Mouse (Mus musculus): Measurements from ENCODE around the gene Fam120b. TPM values are rescaled to one million over a fixed set of nuclear protein-coding genes. Genes with fewer than 3 reads are reported as not detected.

The Fam120b gene
- polyA plus RNA-seq (2015; fragmentation: Nextera tagmentation; extraction: Ambion mirVana): 31.1 and 35.9 TPM in 2 replicates

DNA sequence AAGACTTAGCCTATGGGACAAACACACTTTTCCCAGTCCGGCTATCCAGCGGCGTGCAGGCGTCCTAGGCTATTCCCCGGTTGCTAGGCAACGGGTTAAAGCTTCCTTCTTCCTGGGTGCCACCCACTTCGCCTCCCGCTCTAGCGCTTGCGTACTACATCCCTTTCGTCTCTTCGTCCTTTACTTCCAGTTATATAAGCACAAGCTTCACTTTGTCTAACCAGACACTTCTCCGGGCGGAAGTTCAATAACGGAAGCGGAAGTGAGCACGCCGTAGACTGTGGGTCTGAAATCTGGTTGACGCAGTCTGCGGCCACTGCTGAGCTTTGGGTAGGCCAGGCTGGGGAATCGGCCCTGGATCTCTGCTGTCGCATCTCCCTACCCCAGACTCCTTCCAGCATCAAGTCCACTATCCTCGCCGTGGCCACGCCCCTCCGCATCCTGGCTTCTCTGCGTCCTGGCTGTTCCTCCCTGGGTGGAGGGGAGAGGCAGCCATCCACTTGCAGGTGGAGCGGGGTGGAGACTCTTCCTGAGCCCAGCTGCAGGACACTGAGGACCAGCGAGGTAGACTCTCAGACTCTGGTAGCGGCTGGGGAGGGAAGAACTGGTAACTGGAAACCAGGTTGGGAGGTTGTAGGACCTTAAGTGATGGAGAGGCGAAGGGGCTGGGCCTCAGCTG, at the start of gene Fam120b:
Fam120b (plus strand) TSS at position 206 of the 679 bp plus-strand sequence.
- peaks cover 9% of the 10 kb centered on the region; the same call in 1 of the 2 replicates for H3K27me3 ChIP-seq
- peak; percentile 93 for ATAC-seq (ENCODE audit: insufficient number of reproducible peaks, insufficient read depth, low FRiP score, low TSS enrichment, low read depth)
- WGBS: 1% methylated on average over 31 of the region's 31 CpGs
- peak within 1 kb of the TSS; percentile 88 for H3K4me2 ChIP-seq
- H3K4me3 ChIP-seq: peak within 1 kb of the TSS; percentile 92
- no peaks in the 10 kb centered on the region for H3K9me3 ChIP-seq
- peak within 1 kb of the TSS; percentile 91 for H3K27ac ChIP-seq
- H3K9ac ChIP-seq: peak within 1 kb of the TSS; percentile 92
- peaks cover 22% of the 10 kb centered on the region for H3K4me1 ChIP-seq
- no peaks in the 10 kb centered on the region for H3K36me3 ChIP-seq

- Histone ChIP-seq H3K9ac (no peak overlapping the region), H3K4me3 (no peak overlapping the region), H3K27me3 (no peaks in the 10 kb centered on the region), H3K4me2 (no peak overlapping the region), H3K4me1 (peaks cover 9% of the 10 kb centered on the region), H3K9me3 (no peaks in the 10 kb centered on the region), H3K27ac (no peak overlapping the region), H3K36me3 (no peaks in the 10 kb centered on the region)
- WGBS: 63% methylated on average over 2 of the region's 2 CpGs
- no peak for ATAC-seq (ENCODE audit: insufficient number of reproducible peaks, insufficient read depth, low FRiP score, low TSS enrichment, low read depth)
Measured at GRCm38 (mm10) chr17:15350152-15350551, 45.9 kb upstream of the Fam120b start.

- H3K36me3 ChIP-seq: no peaks in the 10 kb centered on the region
- H3K9me3 ChIP-seq: no peaks in the 10 kb centered on the region
- H3K4me3 ChIP-seq: no peak overlapping the region
- H3K4me2 ChIP-seq: no peak overlapping the region
- no peak for ATAC-seq (ENCODE audit: insufficient number of reproducible peaks, insufficient read depth, low FRiP score, low TSS enrichment, low read depth)
- H3K9ac ChIP-seq: no peak overlapping the region
- H3K27ac ChIP-seq: no peak overlapping the region
- H3K27me3 ChIP-seq: no peaks in the 10 kb centered on the region
- 57% methylated on average over 10 of the region's 10 CpGs for WGBS
- H3K4me1 ChIP-seq: peaks cover 9% of the 10 kb centered on the region
Measured at GRCm38 (mm10) chr17:15352869-15353610, 43.0 kb upstream of the Fam120b start.

- H3K36me3 ChIP-seq: no peaks in the 10 kb centered on the region
- ATAC-seq (ENCODE audit: insufficient number of reproducible peaks, insufficient read depth, low FRiP score, low TSS enrichment, low read depth): no peak
- 84% methylated on average over 2 of the region's 2 CpGs for WGBS
Measured at GRCm38 (mm10) chr17:15354006-15354405, 42.0 kb upstream of the Fam120b start.

DNA sequence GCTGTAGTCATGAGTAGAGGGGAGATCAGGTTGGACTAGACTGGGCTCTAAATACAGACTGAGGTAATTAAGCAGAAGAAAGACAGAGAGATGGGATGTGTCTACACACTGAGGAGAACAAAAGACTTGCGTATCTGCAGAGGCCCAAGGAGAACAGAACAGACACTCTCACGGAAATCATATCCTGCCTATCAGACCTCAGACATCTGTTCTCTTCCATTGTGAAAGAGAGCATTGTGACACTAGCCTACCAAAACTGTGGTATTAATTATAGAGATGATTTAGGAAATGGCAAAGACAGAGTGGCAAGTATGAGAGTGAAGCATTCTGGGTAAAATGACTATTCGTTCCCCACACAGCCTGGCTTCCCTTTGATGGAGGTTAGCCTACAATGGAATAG, 40.9 kb upstream of the Fam120b start:
- no peaks in the 10 kb centered on the region for H3K36me3 ChIP-seq
- H3K4me1 ChIP-seq: peaks cover 9% of the 10 kb centered on the region
- H3K27ac ChIP-seq: no peak overlapping the region
- ATAC-seq (ENCODE audit: insufficient number of reproducible peaks, insufficient read depth, low FRiP score, low TSS enrichment, low read depth): no peak
- no peaks in the 10 kb centered on the region for H3K27me3 ChIP-seq
- no peak overlapping the region for H3K4me3 ChIP-seq
- no peaks in the 10 kb centered on the region for H3K9me3 ChIP-seq
- no peak overlapping the region for H3K4me2 ChIP-seq
- WGBS: 83% methylated on average over 3 of the region's 3 CpGs
- no peak overlapping the region for H3K9ac ChIP-seq

More at GRCm38 (mm10) chr17:15354006-15354405, 42.0 kb upstream of the Fam120b start:
- no peak overlapping the region for H3K9ac ChIP-seq
- no peaks in the 10 kb centered on the region for H3K27me3 ChIP-seq
- peaks cover 9% of the 10 kb centered on the region for H3K4me1 ChIP-seq
- no peaks in the 10 kb centered on the region for H3K9me3 ChIP-seq
- no peak overlapping the region for H3K4me2 ChIP-seq
- no peak overlapping the region for H3K4me3 ChIP-seq
- H3K27ac ChIP-seq: no peak overlapping the region

DNA sequence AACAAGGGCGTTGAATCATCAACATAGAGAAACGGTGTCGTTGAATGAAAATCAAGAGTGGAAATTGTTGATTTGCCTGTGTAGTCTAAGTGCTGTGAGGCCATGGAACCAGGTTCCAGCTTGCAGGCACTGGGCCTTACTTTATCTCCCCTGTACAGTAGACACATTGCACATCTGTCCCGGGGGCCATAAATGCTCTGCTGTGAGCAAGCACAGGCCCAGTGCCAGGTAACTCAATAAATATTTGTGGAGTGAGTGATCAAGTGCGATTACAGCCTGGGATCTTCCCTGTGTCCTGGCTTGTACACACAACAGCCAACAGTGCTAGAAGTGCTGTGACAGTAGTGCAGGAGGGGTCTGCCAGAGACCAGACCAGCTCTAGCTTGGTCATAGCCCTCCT, 39.5 kb upstream of the Fam120b start:
- Histone ChIP-seq H3K4me2 (no peak overlapping the region), H3K36me3 (no peaks in the 10 kb centered on the region), H3K9me3 (no peaks in the 10 kb centered on the region), H3K4me3 (no peak overlapping the region), H3K27ac (no peak overlapping the region), H3K9ac (no peak overlapping the region), H3K27me3 (no peaks in the 10 kb centered on the region), H3K4me1 (peaks cover 9% of the 10 kb centered on the region)
- WGBS: 92% methylated on average over 5 of the region's 5 CpGs
- ATAC-seq (ENCODE audit: insufficient number of reproducible peaks, insufficient read depth, low FRiP score, low TSS enrichment, low read depth): no peak

DNA sequence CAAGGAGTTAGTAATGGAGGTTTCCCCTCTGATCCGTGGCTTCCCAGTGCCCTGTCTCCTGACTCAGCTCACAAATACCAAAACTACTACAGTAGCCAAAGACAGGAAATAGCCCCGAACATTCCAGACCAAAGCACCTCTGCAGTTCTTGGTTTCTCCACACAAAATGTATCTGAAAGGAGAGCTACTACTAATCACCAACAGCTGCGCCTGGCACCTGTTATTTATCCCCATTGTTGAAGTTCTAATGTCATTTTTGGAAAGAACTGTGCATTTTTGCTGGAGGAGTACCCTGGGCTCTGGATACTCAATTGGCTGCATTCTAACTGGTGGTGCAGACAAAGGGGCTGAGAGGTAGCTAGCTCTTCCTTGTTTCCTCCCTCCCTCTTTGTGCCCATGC, 38.9 kb upstream of the Fam120b start:
- H3K4me3 ChIP-seq: no peak overlapping the region
- ATAC-seq (ENCODE audit: insufficient number of reproducible peaks, insufficient read depth, low FRiP score, low TSS enrichment, low read depth): no peak
- 66% methylated on average over 3 of the region's 3 CpGs for WGBS
- H3K9ac ChIP-seq: no peak overlapping the region
- H3K36me3 ChIP-seq: no peaks in the 10 kb centered on the region
- no peak overlapping the region for H3K4me2 ChIP-seq
- H3K27me3 ChIP-seq: no peaks in the 10 kb centered on the region
- H3K27ac ChIP-seq: no peak overlapping the region
- H3K4me1 ChIP-seq: peaks cover 9% of the 10 kb centered on the region
- H3K9me3 ChIP-seq: no peaks in the 10 kb centered on the region

DNA sequence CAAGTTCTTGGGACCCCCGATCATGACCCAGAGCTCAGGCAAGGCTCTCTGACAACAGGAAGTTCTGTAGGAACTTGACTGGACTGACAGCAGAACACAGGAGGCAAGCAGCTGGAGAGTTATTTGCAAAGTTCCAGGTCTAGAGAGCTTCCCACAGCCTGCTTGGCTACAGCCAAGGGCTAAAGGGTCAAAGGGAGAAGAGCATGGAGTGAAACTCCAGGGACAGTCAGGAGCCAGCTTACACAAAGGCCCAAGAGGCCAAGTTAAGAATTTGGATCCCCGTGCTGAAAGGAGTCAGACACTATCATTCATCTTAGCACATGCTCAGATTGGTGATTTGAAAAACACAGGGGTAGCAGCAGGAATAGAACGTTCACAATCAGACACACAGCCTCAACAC, 32.3 kb upstream of the Fam120b start:
- ATAC-seq (ENCODE audit: insufficient number of reproducible peaks, insufficient read depth, low FRiP score, low TSS enrichment, low read depth): no peak
- 72% methylated on average over 3 of the region's 3 CpGs for WGBS

DNA sequence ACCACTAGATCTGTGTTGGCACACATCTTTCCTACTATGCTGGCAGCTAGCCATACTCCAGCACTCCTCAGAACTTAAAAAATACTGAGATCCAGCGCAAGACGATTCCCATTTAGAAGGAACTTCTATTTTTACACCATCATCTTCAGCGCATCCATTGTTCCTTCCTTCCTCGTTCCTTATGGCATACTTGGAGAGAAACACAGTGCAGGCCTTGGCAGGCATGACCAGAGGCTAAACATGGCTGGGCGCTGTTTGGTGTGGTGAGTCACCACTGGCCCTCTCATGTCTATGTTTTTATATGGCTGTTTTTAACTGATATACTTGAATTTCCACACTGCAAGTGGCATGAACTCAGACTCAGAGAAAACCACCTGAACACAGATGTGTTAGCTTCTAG, 30.4 kb upstream of the Fam120b start:
- 74% methylated on average over 5 of the region's 5 CpGs for WGBS
- peaks cover 11% of the 10 kb centered on the region for H3K27me3 ChIP-seq
- no peaks in the 10 kb centered on the region for H3K4me1 ChIP-seq
- H3K9ac ChIP-seq: no peak overlapping the region
- no peak overlapping the region for H3K4me2 ChIP-seq
- ATAC-seq (ENCODE audit: insufficient number of reproducible peaks, insufficient read depth, low FRiP score, low TSS enrichment, low read depth): no peak
- no peak overlapping the region for H3K4me3 ChIP-seq
- no peaks in the 10 kb centered on the region for H3K9me3 ChIP-seq
- H3K27ac ChIP-seq: no peak overlapping the region
- no peaks in the 10 kb centered on the region for H3K36me3 ChIP-seq

More for the DNA sequence above, 32.3 kb upstream of the Fam120b start:
- H3K4me2 ChIP-seq: no peak overlapping the region
- no peaks in the 10 kb centered on the region for H3K27me3 ChIP-seq
- H3K27ac ChIP-seq: no peak overlapping the region
- no peak overlapping the region for H3K9ac ChIP-seq
- no peak overlapping the region for H3K4me3 ChIP-seq
- H3K36me3 ChIP-seq: no peaks in the 10 kb centered on the region
- no peaks in the 10 kb centered on the region for H3K9me3 ChIP-seq
- no peaks in the 10 kb centered on the region for H3K4me1 ChIP-seq

DNA sequence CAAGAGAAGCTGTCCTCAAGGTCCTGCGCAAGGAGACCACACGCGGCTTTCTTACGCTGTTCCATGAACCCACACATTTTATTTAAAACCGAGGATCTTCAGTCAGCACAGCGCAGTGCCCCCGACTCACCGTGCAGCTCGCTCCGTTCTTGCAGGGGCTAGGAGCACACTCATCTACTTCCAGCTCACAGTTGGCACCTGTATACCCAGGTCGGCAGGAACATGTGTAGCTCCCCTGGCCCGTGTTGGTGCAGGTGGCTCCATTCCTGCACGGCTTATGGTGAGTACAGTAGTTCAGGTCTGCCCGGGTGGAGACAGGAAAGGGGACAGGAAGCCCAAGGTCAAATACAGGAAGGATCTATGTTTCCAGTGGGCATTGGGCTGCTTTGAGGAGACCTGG, 25.6 kb upstream of the Fam120b start:
- no peak overlapping the region for H3K9ac ChIP-seq
- H3K9me3 ChIP-seq: no peaks in the 10 kb centered on the region
- peaks cover 11% of the 10 kb centered on the region for H3K4me1 ChIP-seq
- H3K36me3 ChIP-seq: no peaks in the 10 kb centered on the region
- 90% methylated on average over 14 of the region's 14 CpGs for WGBS
- peaks cover 53% of the 10 kb centered on the region for H3K27me3 ChIP-seq
- H3K4me2 ChIP-seq: no peak overlapping the region
- no peak overlapping the region for H3K4me3 ChIP-seq
- no peak for ATAC-seq (ENCODE audit: insufficient number of reproducible peaks, insufficient read depth, low FRiP score, low TSS enrichment, low read depth)
- no peak overlapping the region for H3K27ac ChIP-seq

DNA sequence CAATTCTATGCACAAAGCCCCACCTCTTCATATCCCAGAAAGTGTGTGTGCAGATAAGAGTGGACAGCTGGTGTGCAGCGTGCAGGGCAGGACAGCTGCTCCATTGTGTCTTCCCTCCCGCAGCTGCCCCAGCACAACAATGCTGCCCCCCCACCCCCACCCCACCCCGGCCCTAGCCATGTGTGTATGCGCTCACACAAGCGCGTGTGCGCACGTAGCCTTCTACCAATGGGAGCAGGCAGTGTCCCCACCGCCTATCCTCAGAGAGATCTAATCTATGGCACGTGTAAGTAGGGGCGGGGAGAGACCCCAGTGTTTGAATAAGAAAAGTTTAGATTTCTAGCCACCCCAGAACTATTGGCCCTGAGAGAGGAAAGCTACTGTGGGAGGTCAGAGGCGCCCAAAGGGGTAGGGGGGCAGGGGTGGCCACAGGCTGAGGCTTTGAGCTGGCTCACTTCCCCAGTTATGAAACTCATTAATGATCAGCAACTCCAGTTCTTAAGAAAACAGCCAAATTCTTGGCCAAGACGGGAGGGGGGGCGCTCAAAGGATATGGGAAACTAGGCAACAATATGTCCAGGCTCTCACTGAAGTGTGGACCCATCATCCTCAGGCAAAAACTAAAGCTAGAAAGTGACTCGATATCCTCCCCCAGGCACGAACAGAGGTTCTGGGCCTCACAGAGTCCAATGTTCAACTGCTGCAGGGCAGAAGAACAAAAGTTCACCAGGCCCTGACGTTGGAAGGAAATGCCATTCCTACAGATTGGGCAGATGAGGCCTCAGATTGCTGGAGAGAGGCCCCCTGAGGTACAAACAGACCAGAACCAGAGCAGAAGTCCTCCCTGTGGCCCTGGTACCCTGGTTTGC, 23.8 kb upstream of the Fam120b start:
- H3K4me2 ChIP-seq: no peak overlapping the region
- peaks cover 24% of the 10 kb centered on the region for H3K4me1 ChIP-seq
- H3K9ac ChIP-seq: no peak overlapping the region
- no peak; the same call in 1 of the 2 replicates for ATAC-seq (ENCODE audit: insufficient number of reproducible peaks, insufficient read depth, low FRiP score, low TSS enrichment, low read depth)
- H3K9me3 ChIP-seq: no peaks in the 10 kb centered on the region
- peaks cover 69% of the 10 kb centered on the region for H3K27me3 ChIP-seq
- 47% methylated on average over 17 of the region's 17 CpGs for WGBS
- no peak overlapping the region for H3K27ac ChIP-seq
- no peaks in the 10 kb centered on the region for H3K36me3 ChIP-seq
- no peak overlapping the region for H3K4me3 ChIP-seq

Measured in embryonic facial prominence, embryonic 13.5 days (tissue).